Mouse (Mus musculus): Measurements from ENCODE around the gene Tpbgl.

DNA sequence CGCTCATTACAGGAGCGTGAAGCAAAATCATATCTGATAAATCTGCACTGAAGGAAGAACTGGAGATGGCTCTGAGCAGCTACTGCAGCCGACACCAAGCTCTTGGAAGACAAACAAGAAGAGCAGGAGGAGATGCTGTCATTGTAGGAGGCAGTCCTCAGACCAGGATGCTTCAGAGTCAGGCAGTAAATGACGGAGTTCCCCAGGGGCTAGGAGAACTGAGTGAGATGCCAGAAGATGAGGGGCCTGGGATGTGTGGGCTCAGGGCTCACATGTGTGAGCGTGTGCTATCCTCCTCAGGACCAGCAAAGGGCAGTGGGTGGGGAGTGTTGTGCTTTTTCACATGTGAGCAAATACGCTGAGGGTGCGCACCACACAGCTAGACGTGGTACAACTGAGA is 46.3 kb upstream of the Tpbgl start:
- TF ChIP-seq CTCF (IDR thresholded peaks at IDR 0.05; ENCODE audit: insufficient read depth, low read length): no peak
- TF ChIP-seq POLR2A (IDR thresholded peaks at IDR 0.05; ENCODE audit: borderline replicate concordance, extremely low read depth, low read depth, low read length): no peak
